Mouse (Mus musculus): ENCODE measurements around the gene Chrnb1.
A peak's percentile ranks its signal among the peaks of the same experiment; 100 is the strongest.

The Chrnb1 gene

DNA sequence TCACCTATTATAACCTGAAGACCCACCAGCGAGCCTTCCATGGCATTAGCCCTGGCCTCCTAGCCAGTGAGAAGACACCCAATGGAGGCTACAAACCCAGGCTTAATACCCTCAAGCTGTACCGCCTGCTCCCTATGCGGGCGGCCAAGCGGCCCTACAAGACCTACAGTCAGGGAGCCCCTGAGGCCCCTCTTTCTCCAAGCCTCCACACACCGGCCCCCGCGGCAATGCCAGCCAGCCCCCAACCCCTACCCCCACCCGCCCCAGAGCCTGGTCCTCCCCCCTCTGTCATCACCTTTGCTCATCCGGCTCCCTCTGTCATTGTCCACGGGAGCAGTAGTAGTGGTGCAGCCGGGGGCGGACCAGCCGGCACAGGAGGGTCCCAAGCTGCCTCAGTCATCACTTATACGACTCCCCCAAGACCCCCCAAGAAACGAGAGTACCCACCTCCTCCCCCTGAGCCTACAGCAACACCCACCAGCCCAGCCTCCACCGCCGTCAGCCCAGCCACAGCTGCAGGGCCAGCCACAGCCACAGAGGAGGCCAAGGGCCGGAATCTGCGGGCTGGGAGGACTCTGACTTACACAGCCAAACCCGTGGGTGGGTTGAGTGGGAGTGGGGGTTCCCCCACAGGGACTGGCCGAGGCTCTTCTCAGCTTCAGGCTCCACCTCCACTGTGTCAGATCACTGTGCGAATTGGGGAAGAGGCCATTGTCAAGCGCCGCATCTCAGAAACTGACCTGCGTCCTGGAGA, 18.1 kb downstream of the Chrnb1 start:
- DNase-seq (ENCODE audit: extremely low spot score, low read depth, low spot score) = no peak

GRCm38 (mm10) chr11:69776488-69776887, 19.3 kb downstream of the Chrnb1 start:
- DNase-seq (ENCODE audit: extremely low spot score, low read depth, low spot score) = no peak

GRCm38 (mm10) chr11:69775716-69776115, 20.0 kb downstream of the Chrnb1 start:
- no peak for DNase-seq (ENCODE audit: extremely low spot score, low read depth, low spot score)

GRCm38 (mm10) chr11:69774961-69775360, 20.8 kb downstream of the Chrnb1 start:
- DNase-seq (ENCODE audit: extremely low spot score, low read depth, low spot score) = no peak

DNA sequence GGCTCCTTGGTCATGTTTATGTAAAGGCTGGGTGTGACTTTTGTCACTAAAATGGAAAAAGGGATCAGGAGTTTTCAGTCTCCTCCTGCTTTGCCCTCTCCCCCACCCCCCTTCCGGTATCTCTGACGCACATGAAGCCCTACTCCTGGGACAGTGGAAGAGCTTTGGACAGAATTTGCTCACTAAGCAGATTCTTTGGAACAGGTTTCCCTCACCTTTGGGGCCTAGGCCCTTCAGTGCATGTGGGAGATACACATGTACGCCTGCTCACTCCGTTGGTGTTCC, 28.2 kb downstream of the Chrnb1 start:
- DNase-seq (ENCODE audit: extremely low spot score, low read depth, low spot score) = no peak

DNA sequence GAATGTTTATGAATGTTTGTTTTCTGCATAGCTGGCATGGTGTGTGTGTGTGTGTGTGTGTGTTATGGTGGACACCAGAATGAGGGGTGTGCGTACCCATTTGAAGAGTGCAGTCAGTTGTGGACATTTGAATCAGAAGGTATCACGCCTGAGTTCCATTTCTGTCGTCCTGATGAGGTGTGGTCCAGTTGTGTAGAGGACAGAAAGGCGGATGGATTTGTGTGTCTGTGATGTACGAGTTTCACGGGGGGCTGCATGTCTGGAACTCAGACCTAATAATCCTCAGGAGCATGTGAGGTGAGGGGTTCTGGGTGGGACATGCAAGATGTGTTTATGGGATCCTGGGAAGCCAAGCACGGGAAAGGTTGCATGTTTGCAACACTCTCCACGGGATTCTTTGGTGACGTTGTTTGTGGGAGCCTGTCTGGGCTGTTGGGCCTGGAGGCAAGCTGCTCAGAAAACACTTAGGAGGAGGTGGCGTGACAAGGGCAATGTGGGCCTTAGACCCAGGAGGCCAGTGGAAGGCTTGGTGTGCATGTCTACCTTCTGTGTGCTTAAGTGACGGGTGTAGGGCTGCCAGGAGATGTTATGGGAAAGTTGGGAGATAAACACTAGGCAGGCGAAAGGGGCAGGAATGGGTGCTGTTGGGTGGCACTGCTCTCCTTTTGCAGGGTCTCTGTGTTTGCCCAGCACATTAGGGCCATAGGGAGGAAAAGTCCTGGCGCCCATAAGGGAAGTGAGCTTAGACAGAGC, 28.7 kb downstream of the Chrnb1 start:
- DNase-seq (ENCODE audit: extremely low spot score, low read depth, low spot score) = no peak

GRCm38 (mm10) chr11:69766126-69766609, 29.6 kb downstream of the Chrnb1 start:
- DNase-seq (ENCODE audit: extremely low spot score, low read depth, low spot score) = no peak

DNA sequence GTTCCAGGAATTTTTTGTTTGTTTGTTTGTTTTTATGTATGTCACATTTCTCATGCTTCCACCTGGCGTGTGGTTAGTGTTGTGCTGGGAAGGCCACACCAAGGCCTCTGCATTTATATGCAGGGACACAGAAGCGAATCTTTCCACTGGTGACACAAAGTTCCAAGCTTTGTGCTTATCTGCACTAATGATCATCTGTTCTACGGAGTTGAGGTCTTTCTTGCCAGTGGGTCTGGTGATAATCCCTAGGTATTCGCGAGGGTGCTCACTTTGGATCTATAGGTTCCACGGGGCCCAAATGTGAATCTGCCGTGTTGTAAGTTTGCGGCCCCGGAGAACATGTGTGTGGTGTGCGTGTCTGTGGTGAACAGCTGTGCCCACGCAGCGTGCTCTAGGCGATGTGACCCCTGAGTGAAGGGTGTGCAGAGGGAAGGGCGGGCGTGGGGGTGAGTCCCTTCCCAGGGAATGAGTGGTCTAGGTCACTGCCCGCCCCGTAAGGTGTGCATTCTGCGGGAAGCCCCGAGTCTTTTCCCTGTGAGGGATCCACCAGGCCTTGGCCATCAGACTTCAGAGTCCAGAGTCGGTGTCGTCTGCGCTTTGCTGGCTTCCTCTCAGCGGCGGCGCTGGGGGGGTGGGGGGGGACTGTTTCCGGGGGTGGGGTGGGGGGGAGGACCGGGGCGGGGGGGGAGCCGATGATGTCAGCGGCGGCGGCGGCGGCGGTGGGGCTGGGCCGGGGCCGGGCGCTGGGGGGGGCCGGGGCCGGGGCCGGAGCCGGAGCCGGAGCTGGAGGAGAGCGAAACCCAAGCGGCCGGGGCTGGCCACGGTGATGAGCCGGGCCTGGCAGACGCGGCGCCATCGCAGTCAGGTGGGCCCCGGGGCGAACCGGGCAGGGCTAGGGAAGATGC, 30.3 kb downstream of the Chrnb1 start, which contains the start of gene Zbtb4:
Zbtb4 (plus strand) TSS at position 692 of the 905 bp plus-strand sequence.
- DNase-seq (ENCODE audit: extremely low spot score, low read depth, low spot score) = no peak

DNA sequence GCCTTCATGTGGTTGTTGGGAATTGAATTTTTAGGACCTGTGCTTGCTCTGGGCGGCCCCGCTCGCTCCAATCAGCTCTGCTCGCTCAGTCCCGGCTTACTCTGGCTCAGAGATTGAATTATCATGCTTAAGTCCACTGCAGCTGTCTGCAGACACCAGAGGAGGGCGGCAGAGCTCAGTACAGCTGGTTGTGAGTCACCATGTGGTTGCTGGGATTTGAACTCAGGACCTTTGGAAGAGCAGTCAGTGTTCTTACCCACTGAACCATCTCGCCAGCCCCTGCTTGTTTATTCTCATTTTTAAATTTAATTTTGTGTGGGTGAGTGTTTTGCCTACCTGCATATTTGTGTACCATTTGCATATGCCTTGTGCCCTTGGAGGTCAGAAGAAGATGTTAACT, 32.2 kb downstream of the Chrnb1 start:
- no peak for DNase-seq (ENCODE audit: extremely low spot score, low read depth, low spot score)

GRCm38 (mm10) chr11:69761868-69762267, 33.9 kb downstream of the Chrnb1 start, which contains the start of gene Slc35g3:
Gene Slc35g3 (minus strand): TSS chr11:69761968.
- no peak for DNase-seq (ENCODE audit: extremely low spot score, low read depth, low spot score)

- no peak for DNase-seq (ENCODE audit: extremely low spot score, low read depth, low spot score)
These were observed 34.9 kb downstream of the Chrnb1 start for GRCm38 (mm10) chr11:69760901-69761200.

- no peak for DNase-seq (ENCODE audit: extremely low spot score, low read depth, low spot score)
These were observed 35.4 kb downstream of the Chrnb1 start for GRCm38 (mm10) chr11:69760160-69760900.

GRCm38 (mm10) chr11:69758971-69759721, 36.6 kb downstream of the Chrnb1 start:
- DNase-seq (ENCODE audit: extremely low spot score, low read depth, low spot score) = peak; percentile 54

GRCm38 (mm10) chr11:69758478-69758970, 37.2 kb downstream of the Chrnb1 start, which contains the start of gene Polr2a:
Gene Polr2a (minus strand): TSS chr11:69758637.
- peak; percentile 99 for DNase-seq (ENCODE audit: extremely low spot score, low read depth, low spot score)

- DNase-seq (ENCODE audit: extremely low spot score, low read depth, low spot score) = peak; percentile 74
These were observed 37.7 kb downstream of the Chrnb1 start for GRCm38 (mm10) chr11:69758090-69758456.

DNA sequence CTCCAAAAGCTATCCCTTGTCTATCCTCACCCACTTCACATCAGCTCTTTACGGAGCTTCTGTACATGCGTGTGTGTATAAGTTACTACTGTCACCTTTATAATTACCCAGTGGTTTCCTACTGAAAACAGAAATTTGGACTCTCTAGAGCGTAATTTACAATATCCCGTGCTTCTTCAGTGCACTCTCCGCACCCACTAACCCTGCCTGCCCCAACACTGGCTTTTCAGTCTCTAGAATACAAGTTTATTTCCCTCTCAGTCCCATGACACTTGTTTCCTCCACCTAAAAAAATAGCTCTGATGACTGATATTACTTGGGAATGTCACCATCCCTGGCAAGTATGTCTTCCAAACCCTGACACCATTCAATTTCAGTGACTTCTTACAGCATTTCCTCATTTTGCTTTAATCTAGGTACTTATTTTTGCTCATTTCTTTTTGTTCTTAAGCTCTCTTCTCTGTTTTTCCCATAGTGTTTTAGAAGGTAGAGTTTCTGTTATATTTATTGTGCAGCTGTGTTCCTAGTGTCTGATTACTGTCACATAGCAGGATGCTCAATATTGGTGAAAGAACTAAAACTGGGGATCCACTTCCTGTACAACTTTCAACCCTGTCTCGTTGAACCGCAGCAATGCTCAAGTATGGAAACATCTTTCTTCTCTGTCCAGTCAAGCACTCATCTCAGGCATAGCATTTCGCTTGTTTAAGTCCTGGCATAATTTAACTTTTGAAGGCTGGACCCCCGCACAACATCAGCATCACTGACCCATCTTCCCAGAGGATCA, 38.2 kb downstream of the Chrnb1 start:
- no peak for DNase-seq (ENCODE audit: extremely low spot score, low read depth, low spot score)

- DNase-seq (ENCODE audit: extremely low spot score, low read depth, low spot score) = no peak
These were observed 41.0 kb downstream of the Chrnb1 start for GRCm38 (mm10) chr11:69754701-69755100.

- DNase-seq (ENCODE audit: extremely low spot score, low read depth, low spot score) = no peak
These were observed 41.5 kb downstream of the Chrnb1 start for GRCm38 (mm10) chr11:69754233-69754632.

GRCm38 (mm10) chr11:69752686-69753085, 43.1 kb downstream of the Chrnb1 start:
- DNase-seq (ENCODE audit: extremely low spot score, low read depth, low spot score) = no peak
